Mouse (Mus musculus) right cerebral cortex, postnatal 4 days (tissue): ENCODE measurements around the gene Olfr1152.

ENCODE experiments used
- DNase-seq: peaks from one replicate; pipeline ENCODE4 v3.0.0-alpha.2; 2022

Olfr1152 gene

GRCm38 (mm10) chr2:87866192-87866591, at the start of gene Olfr1152:
TSS of gene Olfr1152 (plus strand) at chr2:87866492.
- no peak for DNase-seq

DNA sequence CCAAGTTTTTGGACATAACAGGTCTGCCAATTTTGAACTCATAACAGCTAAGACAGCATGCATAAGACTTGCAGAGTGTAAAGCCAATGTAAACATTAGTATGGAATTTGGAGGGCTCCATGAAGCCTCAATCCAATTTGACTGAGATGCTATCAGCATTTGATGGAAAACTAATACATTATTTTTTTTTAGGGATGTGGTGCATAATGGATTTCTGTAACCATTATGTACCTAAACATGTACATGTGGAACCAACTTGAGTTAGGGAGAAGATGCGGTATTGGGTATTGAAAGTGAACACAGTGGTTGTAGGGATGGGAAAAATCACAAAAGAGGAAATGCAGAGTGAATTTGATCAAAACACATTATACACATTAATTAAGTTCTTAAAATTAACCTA, 36.1 kb upstream of the Olfr1152 start, which contains the start of gene Olfr1148:
Olfr1148 (plus strand) TSS at position 301 of the 400 bp plus-strand sequence.
- no peak for DNase-seq

DNA sequence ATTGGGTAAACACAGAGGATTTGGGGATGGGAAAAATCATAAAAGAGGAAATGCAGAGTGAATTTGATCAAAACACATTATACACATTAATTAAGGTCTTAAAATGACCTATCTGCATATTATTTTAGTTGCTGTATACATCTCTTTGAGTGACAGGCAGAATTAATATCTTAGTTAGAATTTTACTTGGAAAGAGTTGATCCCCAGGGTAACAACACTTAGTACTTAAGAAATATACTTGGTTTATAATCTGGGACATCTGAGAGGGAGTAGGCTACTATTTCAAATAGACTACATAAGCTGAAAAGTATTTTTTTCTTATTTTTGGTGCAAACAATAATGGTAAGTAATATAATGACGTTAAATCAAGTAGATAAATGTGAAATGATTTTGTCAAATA, 22.6 kb upstream of the Olfr1152 start, which contains the start of gene Olfr1150-ps1:
Olfr1150-ps1 (plus strand) TSS at position 301 of the 400 bp plus-strand sequence.
- no peak for DNase-seq

DNA sequence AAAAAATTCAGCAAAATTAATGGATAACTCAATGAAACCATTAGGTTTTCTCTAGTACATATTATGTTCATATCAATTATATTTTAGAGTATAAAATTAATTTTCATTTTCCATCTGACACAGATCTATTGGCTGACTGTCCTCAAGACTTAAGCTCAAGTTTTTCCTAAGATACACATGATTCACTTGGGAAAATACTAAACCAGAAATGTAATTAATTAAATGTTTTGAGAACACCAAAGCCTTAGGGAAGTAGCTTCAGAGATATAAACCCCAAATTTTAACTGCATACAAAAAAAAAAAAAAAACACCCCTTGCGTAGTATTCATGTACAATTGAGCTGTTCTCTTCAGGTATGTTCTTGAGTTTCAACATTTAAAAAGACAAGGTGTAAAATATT, 10.7 kb upstream of the Olfr1152 start, which contains the start of gene Olfr1151:
Olfr1151 (plus strand) TSS at position 301 of the 400 bp plus-strand sequence.
- DNase-seq: no peak

- DNase-seq: no peak
Measured at GRCm38 (mm10) chr2:87894662-87895061, 28.4 kb downstream of the Olfr1152 start, which contains the start of gene Olfr1153. TSS of gene Olfr1153 (plus strand) at chr2:87894962.

- no peak for DNase-seq
Measured at GRCm38 (mm10) chr2:87905066-87905465, 38.8 kb downstream of the Olfr1152 start, which contains the start of gene Olfr1154. TSS of gene Olfr1154 (minus strand) at chr2:87905166.
